9 mouse cellular contexts compared by ENCODE assay signal in genomic region chr5:140091601-140092000, GRCm38 (mm10).
DNase-seq lines count a peak whose midpoint lies in the region; ATAC-seq and TF ChIP-seq lines count a peak whose summit lies in the region.
"Had no signal": no experiment of that assay in that cellular context is flagged by ENCODE, and none has a peak within 500 bp of the region (broad histone marks: within the 10 kb centered on the region; RNA-seq: fewer than 3 reads in every experiment).

No protein-coding gene starts in this region.

- no peaks in the 10 kb centered on the region for H3K9me3 ChIP-seq in forebrain, embryonic 15.5 days
- no peaks in the 10 kb centered on the region for H3K9me3 ChIP-seq in forebrain, embryonic 10.5 days
- H3K9me3 ChIP-seq in forebrain, postnatal 0 days (ENCODE audit: low read length) = no peaks in the 10 kb centered on the region
- no peaks in the 10 kb centered on the region for H3K9me3 ChIP-seq in midbrain, embryonic 15.5 days

- H3K9ac ChIP-seq in forebrain, embryonic 15.5 days (replicated peaks) = no peak overlapping the region
- no peak overlapping the region for H3K9ac ChIP-seq in forebrain, postnatal 0 days
- H3K9ac ChIP-seq in midbrain, embryonic 15.5 days = no peak overlapping the region

- peak; percentile 67 for ATAC-seq in forebrain, embryonic 15.5 days (replicated peaks)
- ATAC-seq in forebrain, postnatal 0 days = peak; percentile 79
- ATAC-seq in midbrain, embryonic 15.5 days (replicated peaks) = peak; percentile 52

- H3K4me1 ChIP-seq in forebrain, embryonic 15.5 days = peaks cover 67% of the 10 kb centered on the region
- peaks cover 9% of the 10 kb centered on the region for H3K4me1 ChIP-seq in forebrain, embryonic 10.5 days
- peaks cover 20% of the 10 kb centered on the region for H3K4me1 ChIP-seq in forebrain, postnatal 0 days (ENCODE audit: insufficient read depth)
- peaks cover 28% of the 10 kb centered on the region for H3K4me1 ChIP-seq in midbrain, embryonic 15.5 days

- no peak overlapping the region for H3K4me2 ChIP-seq in forebrain, embryonic 15.5 days (replicated peaks)
- no peak overlapping the region for H3K4me2 ChIP-seq in forebrain, postnatal 0 days (ENCODE audit: low read depth)
- no peak overlapping the region for H3K4me2 ChIP-seq in midbrain, embryonic 15.5 days

- H3K4me3 ChIP-seq in forebrain, embryonic 15.5 days = no peak overlapping the region
- no peak overlapping the region for H3K4me3 ChIP-seq in forebrain, embryonic 10.5 days
- no peak overlapping the region for H3K4me3 ChIP-seq in forebrain, postnatal 0 days (ENCODE audit: low read depth, low read length)
- H3K4me3 ChIP-seq in midbrain, embryonic 15.5 days = no peak overlapping the region

- no peak for DNase-seq in forebrain, embryonic 10.5 days (ENCODE audit: extremely low spot score, low spot score)
- DNase-seq in forebrain, postnatal 0 days = peak; percentile 83
- peak; percentile 37 to 59 for DNase-seq in layer of hippocampus, postnatal 25 days (ENCODE audit: extremely low spot score in 1 of 2, low spot score in 1 of 2)
- no peak for DNase-seq in spleen, postnatal 14 days (ENCODE audit: low spot score in 2 of 2)
- DNase-seq in gastrocnemius, postnatal 14 days = no peak
- no peak for DNase-seq in natural killer cell, adult 2 months (ENCODE audit: low spot score in 2 of 2)

- no peak for TF ChIP-seq CTCF in forebrain, postnatal 0 days (IDR thresholded peaks at IDR 0.05; ENCODE audit: low read depth)

- H3K36me3 ChIP-seq in forebrain, embryonic 15.5 days = no peaks in the 10 kb centered on the region
- H3K36me3 ChIP-seq in forebrain, embryonic 10.5 days (replicated peaks) = peaks cover 44% of the 10 kb centered on the region
- H3K36me3 ChIP-seq in forebrain, postnatal 0 days (ENCODE audit: insufficient read depth) = 0 out of 2 replicates have a peak, but pooled peaks cover 3% of the 10 kb centered on the region
- H3K36me3 ChIP-seq in midbrain, embryonic 15.5 days (replicated peaks) = no peaks in the 10 kb centered on the region

- 57% methylated on average over 11 of the region's 11 CpGs for WGBS in forebrain, embryonic 15.5 days
- WGBS in forebrain, embryonic 10.5 days = 87% methylated on average over 11 of the region's 11 CpGs
- WGBS in forebrain, postnatal 0 days = 34% methylated on average over 11 of the region's 11 CpGs
- 49% methylated on average over 11 of the region's 11 CpGs for WGBS in midbrain, embryonic 15.5 days

- peak overlapping the region; percentile 73 for H3K27ac ChIP-seq in forebrain, embryonic 15.5 days (replicated peaks)
- H3K27ac ChIP-seq in forebrain, embryonic 10.5 days = no peak overlapping the region
- H3K27ac ChIP-seq in forebrain, postnatal 0 days (ENCODE audit: low read depth, low read length) = no peak overlapping the region
- H3K27ac ChIP-seq in midbrain, embryonic 15.5 days = peak overlapping the region; percentile 49; the same call in 1 of the 2 replicates
- H3K27ac ChIP-seq: kidney, postnatal 0 days had no signal

- intact Hi-C loops in gastrocnemius, postnatal 14 days (cut with DNase I; ENCODE audit: low total_unique reads) = no loop called here

- no peaks in the 10 kb centered on the region for H3K27me3 ChIP-seq in forebrain, embryonic 15.5 days
- H3K27me3 ChIP-seq in forebrain, embryonic 10.5 days (ENCODE audit: poor library complexity, severe bottlenecking) = no peaks in the 10 kb centered on the region
- no peaks in the 10 kb centered on the region for H3K27me3 ChIP-seq in forebrain, postnatal 0 days (ENCODE audit: insufficient read depth, low read length)
- H3K27me3 ChIP-seq in midbrain, embryonic 15.5 days (replicated peaks) = no peaks in the 10 kb centered on the region

Comparison
In these comparisons a context has a peak if more than half of its experiments do, and no peak if none do; other contexts are left out.
1. H3K27ac ChIP-seq: peak in forebrain, embryonic 15.5 days (single experiment) and midbrain, embryonic 15.5 days (single experiment); none in forebrain, embryonic 10.5 days (single experiment) and forebrain, postnatal 0 days (single experiment).
2. DNase-seq: peak in forebrain, postnatal 0 days (single experiment) and layer of hippocampus, postnatal 25 days (2 of 2); none in forebrain, embryonic 10.5 days (single experiment), spleen, postnatal 14 days (0 of 2), gastrocnemius, postnatal 14 days (single experiment) and natural killer cell, adult 2 months (0 of 2).
3. Peak in every context shown above with its lines, with median percentiles within 50 percentile points of each other: ATAC-seq.